Mouse (Mus musculus): ENCODE data around the gene Ino80b. TPM values are rescaled to one million over a fixed set of nuclear protein-coding genes. Genes with fewer than 3 reads are reported as not detected.

Ino80b gene
- polyA plus RNA-seq, 1 experiment from 2014 or later = 15.9 TPM

DNA sequence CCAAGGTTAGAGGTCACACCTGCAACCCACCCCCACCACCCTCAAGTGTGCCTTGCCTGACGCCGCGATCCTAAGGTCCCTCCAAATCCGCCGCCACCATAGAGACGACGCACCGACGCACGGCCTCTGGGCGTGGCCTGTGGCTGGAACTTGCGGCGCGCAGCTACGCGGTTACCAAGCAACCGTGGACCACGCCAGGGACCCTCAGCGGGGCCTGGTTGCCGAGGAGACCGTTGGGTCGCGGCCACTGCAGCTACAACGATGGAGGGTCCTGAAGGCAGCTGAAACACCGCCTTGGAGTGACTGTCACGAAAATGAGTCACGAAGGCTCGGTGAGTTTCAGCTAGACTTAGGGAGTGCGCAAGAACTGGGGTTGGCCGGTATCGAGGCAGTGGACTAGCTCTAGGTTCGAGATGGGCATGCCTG, 31.0 kb upstream of the Ino80b start, which contains the start of the genes Wdr54 and 1700003E16Rik:
Wdr54 (minus strand) TSS at position 139 of the 426 bp plus-strand sequence.
1700003E16Rik (plus strand) TSS at position 146 of the 426 bp plus-strand sequence.
- Histone ChIP-seq H3K27me3 (peaks cover 19% of the 10 kb centered on the region), H3K9me3 (replicated peaks) (no peaks in the 10 kb centered on the region), H3K36me3 (peaks cover 21% of the 10 kb centered on the region), H3K9ac (peak within 1 kb of the TSS; percentile 44), H3K4me3 (replicated peaks) (peak within 1 kb of the TSS; percentile 62), H3K4me2 (peak within 1 kb of the TSS; percentile 90), H3K27ac (no peak within 1 kb of the TSS), H3K4me1 (peaks cover 17% of the 10 kb centered on the region)
- peak; percentile 85 for ATAC-seq (replicated peaks; ENCODE audit: low FRiP score)
- 1% methylated on average over 32 of the region's 32 CpGs for WGBS

GRCm38 (mm10) chr6:83155552-83156238, 30.5 kb upstream of the Ino80b start:
- Histone ChIP-seq H3K4me3 (replicated peaks) (peak overlapping the region; percentile 62), H3K27ac (no peak overlapping the region), H3K4me2 (peak overlapping the region; percentile 90), H3K9me3 (replicated peaks) (no peaks in the 10 kb centered on the region), H3K27me3 (peaks cover 13% of the 10 kb centered on the region), H3K4me1 (peaks cover 11% of the 10 kb centered on the region), H3K36me3 (peaks cover 25% of the 10 kb centered on the region), H3K9ac (peak overlapping the region; percentile 44)
- 9% methylated on average over 23 of the region's 23 CpGs for WGBS
- peak; percentile 17; the same call in 1 of the 2 replicates for ATAC-seq (replicated peaks; ENCODE audit: low FRiP score)

- Histone ChIP-seq H3K4me1 (peaks cover 11% of the 10 kb centered on the region), H3K4me3 (replicated peaks) (no peak overlapping the region), H3K9ac (no peak overlapping the region), H3K27ac (no peak overlapping the region), H3K4me2 (no peak overlapping the region), H3K9me3 (replicated peaks) (no peaks in the 10 kb centered on the region), H3K27me3 (peaks cover 5% of the 10 kb centered on the region; the same call in 1 of the 2 replicates), H3K36me3 (peaks cover 47% of the 10 kb centered on the region)
- ATAC-seq (replicated peaks; ENCODE audit: low FRiP score) = no peak
- WGBS = 69% methylated on average over 5 of the region's 5 CpGs
Measured at GRCm38 (mm10) chr6:83153485-83153884, 28.3 kb upstream of the Ino80b start.

DNA sequence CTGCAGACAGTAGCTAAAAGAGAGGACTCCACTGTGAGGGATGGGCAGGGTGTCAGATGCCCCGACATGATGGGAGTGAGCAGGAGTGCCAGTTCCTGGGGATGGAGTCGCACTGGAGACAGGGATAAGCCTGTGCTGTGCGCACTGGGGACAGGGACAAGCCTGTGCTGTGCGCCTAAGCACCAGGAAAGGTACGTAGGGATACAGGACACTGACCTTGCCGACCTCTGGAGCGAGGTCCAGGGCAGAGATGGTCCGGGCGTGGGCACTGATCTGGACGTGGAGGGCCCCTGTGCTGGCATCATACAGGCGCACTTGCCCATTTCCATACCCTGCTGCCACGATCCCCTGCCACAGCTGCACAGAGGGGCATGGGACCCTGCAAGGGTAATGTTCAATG, 27.8 kb upstream of the Ino80b start:
- 85% methylated on average over 12 of the region's 12 CpGs for WGBS
- Histone ChIP-seq H3K36me3 (peaks cover 51% of the 10 kb centered on the region), H3K27ac (no peak overlapping the region), H3K27me3 (peaks cover 5% of the 10 kb centered on the region; the same call in 1 of the 2 replicates), H3K4me2 (no peak overlapping the region), H3K9me3 (replicated peaks) (no peaks in the 10 kb centered on the region), H3K4me3 (replicated peaks) (no peak overlapping the region), H3K4me1 (peaks cover 11% of the 10 kb centered on the region), H3K9ac (no peak overlapping the region)
- no peak for ATAC-seq (replicated peaks; ENCODE audit: low FRiP score)

DNA sequence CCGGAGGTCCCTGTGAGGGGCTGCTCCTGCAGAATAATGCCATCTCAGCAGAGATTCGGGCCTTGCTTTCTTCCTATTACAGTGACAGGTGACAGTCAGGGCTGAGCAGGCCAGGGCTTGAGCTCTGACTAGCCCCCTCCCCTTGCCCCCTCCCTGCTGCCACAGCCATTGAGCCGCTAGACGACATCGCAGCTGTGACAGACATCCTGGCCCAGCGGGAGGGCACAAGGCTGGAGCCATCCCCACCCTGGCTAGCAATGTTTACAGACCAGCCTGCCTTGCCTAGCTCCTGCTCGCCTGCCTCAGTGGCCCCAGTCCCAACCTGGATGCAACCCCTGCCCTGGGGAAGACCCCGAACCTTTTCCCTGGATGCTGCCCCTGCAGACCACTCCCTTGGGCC, 26.5 kb upstream of the Ino80b start:
- no peaks in the 10 kb centered on the region for H3K27me3 ChIP-seq
- ATAC-seq (replicated peaks; ENCODE audit: low FRiP score) = no peak
- no peak overlapping the region for H3K9ac ChIP-seq
- WGBS = 43% methylated on average over 8 of the region's 8 CpGs
- H3K36me3 ChIP-seq = peaks cover 64% of the 10 kb centered on the region
- peaks cover 21% of the 10 kb centered on the region for H3K4me1 ChIP-seq
- H3K4me2 ChIP-seq = no peak overlapping the region
- H3K4me3 ChIP-seq (replicated peaks) = no peak overlapping the region
- no peaks in the 10 kb centered on the region for H3K9me3 ChIP-seq (replicated peaks)
- H3K27ac ChIP-seq = no peak overlapping the region

GRCm38 (mm10) chr6:83147280-83147679, 22.0 kb upstream of the Ino80b start:
- Histone ChIP-seq H3K4me3 (replicated peaks) (no peak overlapping the region), H3K4me2 (0 out of 2 replicates have a peak overlapping the region, but pooled peaks have one; percentile 4), H3K9me3 (replicated peaks) (no peaks in the 10 kb centered on the region), H3K4me1 (peaks cover 22% of the 10 kb centered on the region), H3K27me3 (no peaks in the 10 kb centered on the region), H3K9ac (no peak overlapping the region), H3K27ac (peak overlapping the region; percentile 27; the same call in 1 of the 2 replicates), H3K36me3 (peaks cover 61% of the 10 kb centered on the region)
- WGBS = 40% methylated on average over 7 of the region's 7 CpGs
- ATAC-seq (replicated peaks; ENCODE audit: low FRiP score) = no peak

DNA sequence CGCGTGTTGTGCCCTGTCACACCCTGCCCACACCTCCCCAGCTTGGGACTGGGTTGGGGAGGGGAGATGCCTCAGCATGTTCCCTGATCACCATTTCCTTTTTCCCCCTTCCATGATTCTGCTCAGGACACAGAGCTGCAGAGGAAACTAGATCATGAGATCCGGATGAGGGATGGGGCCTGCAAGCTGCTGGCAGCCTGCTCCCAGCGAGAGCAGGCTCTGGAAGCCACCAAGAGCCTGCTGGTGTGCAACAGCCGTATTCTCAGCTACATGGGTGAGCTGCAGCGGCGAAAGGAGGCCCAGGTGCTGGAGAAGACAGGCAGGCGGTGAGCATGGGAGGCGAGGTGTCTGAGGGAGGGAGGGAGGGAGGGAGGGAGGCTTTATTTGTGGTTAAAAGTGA, 20.6 kb upstream of the Ino80b start:
- Histone ChIP-seq H3K27ac (peak overlapping the region; percentile 37; the same call in 1 of the 2 replicates), H3K4me2 (no peak overlapping the region), H3K9ac (no peak overlapping the region), H3K36me3 (peaks cover 47% of the 10 kb centered on the region), H3K4me1 (peaks cover 33% of the 10 kb centered on the region), H3K9me3 (replicated peaks) (no peaks in the 10 kb centered on the region), H3K4me3 (replicated peaks) (no peak overlapping the region), H3K27me3 (no peaks in the 10 kb centered on the region)
- ATAC-seq (replicated peaks; ENCODE audit: low FRiP score) = no peak
- WGBS = 58% methylated on average over 9 of the region's 9 CpGs

- Histone ChIP-seq H3K27ac (no peak overlapping the region), H3K4me3 (replicated peaks) (no peak overlapping the region), H3K36me3 (peaks cover 41% of the 10 kb centered on the region), H3K9me3 (replicated peaks) (no peaks in the 10 kb centered on the region), H3K4me1 (peaks cover 33% of the 10 kb centered on the region), H3K4me2 (no peak overlapping the region), H3K27me3 (no peaks in the 10 kb centered on the region), H3K9ac (no peak overlapping the region)
- no peak for ATAC-seq (replicated peaks; ENCODE audit: low FRiP score)
- WGBS = 92% methylated on average over 2 of the region's 2 CpGs
Measured at GRCm38 (mm10) chr6:83145209-83145608, 20.0 kb upstream of the Ino80b start.

DNA sequence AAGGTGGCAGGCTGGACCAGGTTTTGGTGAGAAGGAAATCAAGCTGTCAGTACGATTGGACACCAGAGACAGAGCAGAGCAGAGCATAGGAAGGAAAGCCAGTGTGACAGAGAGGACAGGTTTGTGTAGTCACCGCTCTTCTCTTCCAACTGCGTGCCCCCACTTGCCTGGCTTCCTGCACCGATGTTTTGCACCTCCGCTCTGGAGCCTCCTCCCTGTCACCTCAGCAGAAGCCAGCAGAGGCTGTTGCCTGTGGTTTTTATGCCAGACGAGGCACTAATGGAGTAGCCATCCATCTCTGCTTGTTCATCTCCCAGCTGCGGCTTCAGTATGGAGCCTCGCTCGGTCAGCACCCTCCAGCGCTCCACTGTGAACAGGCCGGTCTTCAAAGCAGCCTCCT, 17.7 kb upstream of the Ino80b start:
- no peak for ATAC-seq (replicated peaks; ENCODE audit: low FRiP score)
- Histone ChIP-seq H3K9me3 (replicated peaks) (no peaks in the 10 kb centered on the region), H3K36me3 (peaks cover 21% of the 10 kb centered on the region), H3K27me3 (no peaks in the 10 kb centered on the region), H3K27ac (no peak overlapping the region), H3K4me2 (peak overlapping the region; percentile 76), H3K9ac (no peak overlapping the region), H3K4me1 (peaks cover 53% of the 10 kb centered on the region), H3K4me3 (replicated peaks) (no peak overlapping the region)
- WGBS = 48% methylated on average over 11 of the region's 11 CpGs

DNA sequence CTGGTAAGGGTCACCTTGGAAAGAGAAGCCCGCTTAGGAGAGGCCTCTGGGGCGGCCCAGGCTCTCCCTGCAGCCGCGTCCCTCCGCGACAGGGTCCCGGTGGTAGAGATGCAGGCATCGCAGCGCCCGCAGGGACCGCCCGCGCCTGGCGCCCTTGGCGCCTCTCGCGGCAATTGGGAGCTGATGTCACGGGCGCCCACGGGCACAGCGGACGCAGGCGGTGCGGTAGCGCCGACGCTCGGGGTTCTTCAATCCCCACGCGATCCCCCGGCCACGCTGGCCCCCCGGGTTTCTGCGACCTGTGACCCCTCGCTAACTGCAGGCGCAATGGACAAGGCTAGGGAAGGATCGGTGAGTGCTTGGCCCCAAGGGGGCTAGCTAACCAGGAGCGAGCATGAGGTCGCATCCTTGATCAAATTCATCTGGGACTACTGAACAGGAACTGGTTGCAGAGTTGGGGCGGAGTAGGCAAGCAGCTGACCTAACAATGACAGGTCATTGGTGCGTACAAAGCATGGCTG, 17.0 kb upstream of the Ino80b start:
- H3K4me2 ChIP-seq = peak overlapping the region; percentile 76
- peaks cover 15% of the 10 kb centered on the region for H3K36me3 ChIP-seq
- peak overlapping the region; percentile 56 for H3K9ac ChIP-seq
- H3K27me3 ChIP-seq = no peaks in the 10 kb centered on the region
- 4% methylated on average over 41 of the region's 41 CpGs for WGBS
- H3K9me3 ChIP-seq (replicated peaks) = no peaks in the 10 kb centered on the region
- peak overlapping the region; percentile 39 for H3K4me3 ChIP-seq (replicated peaks)
- H3K27ac ChIP-seq = peak overlapping the region; percentile 52; the same call in 1 of the 2 replicates
- peaks cover 52% of the 10 kb centered on the region for H3K4me1 ChIP-seq
- ATAC-seq (replicated peaks; ENCODE audit: low FRiP score) = no peak

DNA sequence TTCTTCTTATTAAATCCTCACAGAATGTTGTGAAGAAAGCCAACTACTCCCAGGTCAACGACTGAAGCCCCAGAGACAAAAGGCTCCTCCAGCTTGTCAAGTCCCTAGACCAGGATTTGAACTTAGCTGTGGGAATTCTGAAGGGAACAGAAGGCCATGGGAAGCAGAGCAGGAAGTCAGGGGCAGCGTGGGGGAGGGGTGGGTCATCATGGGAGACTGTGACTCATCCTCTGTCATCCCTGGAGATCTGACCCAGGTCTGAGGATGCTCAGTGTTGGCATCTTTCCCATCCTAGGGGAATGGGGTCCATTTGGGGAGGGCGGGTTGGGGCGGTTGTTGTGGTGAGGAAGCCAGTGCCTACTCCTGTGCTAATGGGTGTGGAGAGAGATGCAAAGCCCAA, 16.4 kb upstream of the Ino80b start:
- peaks cover 52% of the 10 kb centered on the region for H3K4me1 ChIP-seq
- H3K4me3 ChIP-seq (replicated peaks) = peak overlapping the region; percentile 39; the same call in 1 of the 2 replicates
- H3K9me3 ChIP-seq (replicated peaks) = no peaks in the 10 kb centered on the region
- H3K9ac ChIP-seq = 0 out of 2 replicates have a peak overlapping the region, but pooled peaks have one; percentile 56
- no peaks in the 10 kb centered on the region for H3K27me3 ChIP-seq
- peak overlapping the region; percentile 76 for H3K4me2 ChIP-seq
- peaks cover 9% of the 10 kb centered on the region for H3K36me3 ChIP-seq
- 46% methylated on average over 4 of the region's 4 CpGs for WGBS
- H3K27ac ChIP-seq = peak overlapping the region; percentile 52; the same call in 1 of the 2 replicates
- no peak for ATAC-seq (replicated peaks; ENCODE audit: low FRiP score)

- H3K9me3 ChIP-seq (replicated peaks) = no peaks in the 10 kb centered on the region
- 93% methylated on average over 8 of the region's 8 CpGs for WGBS
- H3K4me2 ChIP-seq = no peak overlapping the region
- no peaks in the 10 kb centered on the region for H3K27me3 ChIP-seq
- H3K4me3 ChIP-seq (replicated peaks) = no peak overlapping the region
- no peak overlapping the region for H3K27ac ChIP-seq
- peaks cover 64% of the 10 kb centered on the region for H3K4me1 ChIP-seq
- no peak for ATAC-seq (replicated peaks; ENCODE audit: low FRiP score)
- no peak overlapping the region for H3K9ac ChIP-seq
- H3K36me3 ChIP-seq = peaks cover 3% of the 10 kb centered on the region; the same call in 1 of the 2 replicates
Measured at GRCm38 (mm10) chr6:83140044-83140443, 14.8 kb upstream of the Ino80b start.
